Mouse (Mus musculus) forebrain, embryonic 13.5 days (tissue): ENCODE data around the gene Psmd8. TPM values are rescaled to one million over a fixed set of nuclear protein-coding genes. Genes with fewer than 3 reads are reported as not detected.
"Not testable (repeated sequence)": the region's sequence is repeated elsewhere in the genome, so short reads cannot be mapped to it uniquely, and the experiment has no call there.

Source experiments
- ATAC-seq: fragments of 200-750 bp; cut with Nextera tagmentation; 2 replicates; pipeline ENCODE4 v1.8.0; 2017
- H3K27ac ChIP-seq: fragments of 300-500 bp; sonication (generic); 2 replicates; pipeline ENCODE4 v1.5.1; 2015; ENCODE audit warnings: inconsistent platforms, mild to moderate bottlenecking, moderate library complexity
- H3K27me3 ChIP-seq: fragments of 300-500 bp; sonication (generic); 2 replicates; pipeline ENCODE4 v1.6.1; 2015; ENCODE audit warnings: mild to moderate bottlenecking, inconsistent platforms
- H3K36me3 ChIP-seq: fragments of 300-500 bp; sonication (generic); 2 replicates; pipeline ENCODE4 v1.6.1; 2015; ENCODE audit warnings: mild to moderate bottlenecking, inconsistent platforms; ENCODE audit not compliant: poor library complexity, severe bottlenecking
- H3K4me1 ChIP-seq: fragments of 300-500 bp; sonication (generic); 2 replicates; pipeline ENCODE4 v1.6.1; 2015; ENCODE audit warnings: inconsistent platforms
- H3K4me2 ChIP-seq: fragments of 300-500 bp; sonication (generic); 2 replicates; pipeline ENCODE4 v1.6.1; 2015; ENCODE audit warnings: inconsistent platforms, mild to moderate bottlenecking, moderate library complexity
- H3K4me3 ChIP-seq: fragments of 300-500 bp; sonication (generic); 2 replicates; pipeline ENCODE4 v1.5.1; 2015; ENCODE audit warnings: mild to moderate bottlenecking, inconsistent platforms
- H3K9ac ChIP-seq: fragments of 300-500 bp; sonication (generic); 2 replicates; pipeline ENCODE4 v1.6.1; 2015; ENCODE audit warnings: mild to moderate bottlenecking, inconsistent platforms
- H3K9me3 ChIP-seq: fragments of 300-500 bp; sonication (generic); replicated peaks from 2 replicates; pipeline ENCODE4 v1.6.1; 2016; ENCODE audit warnings: inconsistent platforms
- WGBS: fragments of 180-500 bp; shearing (Covaris S2); methylation state at CpG from one replicate; pipeline ENCODE4 v1.1.7; 2015; 5-methylcytosine and 5-hydroxymethylcytosine counted together
- polyA plus RNA-seq: library from polyadenylated mRNA; unstranded; fragments of >200 nt; fragmentation: Nextera tagmentation; extraction: Ambion mirVana; gene quantifications from 2 replicates; pipeline ENCODE4 v1.2.1, GENCODE M21; 2015

The Psmd8 gene
- polyA plus RNA-seq, 1 experiment from 2014 or later: 296 TPM

DNA sequence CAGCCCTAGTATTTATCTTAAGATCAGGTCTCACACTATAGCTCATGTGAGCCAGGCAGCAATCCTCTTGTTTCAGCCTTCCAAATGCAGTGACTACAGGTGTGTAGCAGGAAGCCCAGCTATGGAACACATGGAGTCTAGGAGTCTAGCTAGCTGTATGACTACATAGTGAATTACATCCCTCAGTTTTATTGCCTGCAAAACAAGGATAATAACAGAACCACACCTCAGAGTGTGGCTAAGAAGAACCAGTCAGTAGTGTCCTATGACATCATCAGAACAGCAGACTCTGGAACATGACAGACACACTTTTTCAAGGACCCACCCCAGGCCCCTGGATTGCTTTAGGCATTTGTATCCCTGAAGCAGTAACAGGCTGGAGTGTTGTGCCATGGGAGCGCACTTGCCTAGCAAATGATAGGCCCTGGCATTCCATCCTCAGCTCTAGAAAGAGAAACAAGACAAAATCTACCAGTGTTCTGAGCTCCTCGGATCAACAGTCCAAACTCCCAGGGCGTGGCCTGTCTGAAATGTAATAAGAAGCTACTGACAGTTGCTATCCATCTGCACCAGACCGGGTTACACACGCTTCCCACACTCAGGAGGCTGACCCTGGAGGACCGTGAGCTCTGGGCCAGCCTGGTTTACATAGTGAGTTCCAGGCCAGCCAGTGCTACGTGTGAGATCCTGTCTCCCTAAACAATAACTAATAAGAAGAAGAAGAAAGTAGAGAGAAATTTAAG, 33.7 kb downstream of the Psmd8 start:
- no peak overlapping the region for H3K4me2 ChIP-seq
- no peak overlapping the region for H3K9ac ChIP-seq
- H3K27me3 ChIP-seq: no peaks in the 10 kb centered on the region
- ATAC-seq: no peak
- H3K4me1 ChIP-seq: no peaks in the 10 kb centered on the region
- WGBS: 87% methylated on average over 7 of the region's 7 CpGs
- H3K4me3 ChIP-seq: no peak overlapping the region
- no peaks in the 10 kb centered on the region for H3K9me3 ChIP-seq
- H3K27ac ChIP-seq: no peak overlapping the region
- H3K36me3 ChIP-seq: no peaks in the 10 kb centered on the region

DNA sequence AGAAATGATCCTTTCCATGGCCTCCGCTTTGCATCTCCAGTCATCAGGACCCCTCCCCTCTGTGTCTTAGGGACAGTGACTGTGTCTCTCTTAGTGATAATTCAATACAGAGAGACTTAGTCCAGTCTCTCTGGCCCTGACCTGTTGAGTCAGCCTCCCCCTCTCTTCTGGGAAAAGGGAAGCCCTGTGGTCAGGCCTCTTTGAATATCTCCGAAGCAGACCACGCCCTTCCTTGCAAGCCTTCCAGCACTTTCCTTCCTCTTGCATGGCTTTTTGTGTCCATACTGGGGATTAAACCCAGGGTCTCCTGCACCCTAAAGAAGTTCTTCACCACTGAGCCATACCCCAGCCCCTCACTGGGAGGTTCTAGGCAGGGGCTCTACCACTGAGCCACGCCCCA, 36.5 kb downstream of the Psmd8 start:
- Histone ChIP-seq H3K27me3 (no peaks in the 10 kb centered on the region), H3K4me1 (no peaks in the 10 kb centered on the region), H3K36me3 (no peaks in the 10 kb centered on the region), H3K4me2 (no peak overlapping the region), H3K9ac (no peak overlapping the region), H3K4me3 (no peak overlapping the region), H3K9me3 (no peaks in the 10 kb centered on the region), H3K27ac (no peak overlapping the region)
- WGBS: 97% methylated on average over 4 of the region's 4 CpGs
- ATAC-seq: no peak

DNA sequence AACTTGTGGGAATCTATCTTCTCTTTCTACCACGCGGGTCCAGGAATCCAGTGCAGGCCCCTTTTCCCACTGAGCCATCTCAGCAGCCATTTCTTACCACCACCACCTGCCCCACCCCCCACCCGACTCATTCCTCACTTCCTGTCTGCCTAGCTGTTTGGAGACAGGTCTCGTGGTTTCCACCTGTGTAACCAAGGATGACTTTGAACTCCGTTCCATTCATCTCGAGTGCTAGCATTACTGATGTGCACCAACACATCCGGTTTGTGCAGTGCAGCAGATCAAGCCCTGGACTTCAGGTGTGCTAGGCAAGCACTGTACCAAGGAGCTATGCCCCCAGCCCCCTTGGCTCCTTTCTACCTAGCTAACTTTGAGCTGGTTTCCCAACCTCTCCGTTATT, 39.1 kb downstream of the Psmd8 start:
- H3K9ac ChIP-seq: no peak overlapping the region
- H3K36me3 ChIP-seq: no peaks in the 10 kb centered on the region
- ATAC-seq: no peak
- H3K4me2 ChIP-seq: no peak overlapping the region
- H3K27me3 ChIP-seq: peaks cover 5% of the 10 kb centered on the region; the same call in 1 of the 2 replicates
- H3K9me3 ChIP-seq: no peaks in the 10 kb centered on the region
- 88% methylated on average over 8 of the region's 8 CpGs for WGBS
- H3K27ac ChIP-seq: no peak overlapping the region
- no peak overlapping the region for H3K4me3 ChIP-seq
- no peaks in the 10 kb centered on the region for H3K4me1 ChIP-seq

DNA sequence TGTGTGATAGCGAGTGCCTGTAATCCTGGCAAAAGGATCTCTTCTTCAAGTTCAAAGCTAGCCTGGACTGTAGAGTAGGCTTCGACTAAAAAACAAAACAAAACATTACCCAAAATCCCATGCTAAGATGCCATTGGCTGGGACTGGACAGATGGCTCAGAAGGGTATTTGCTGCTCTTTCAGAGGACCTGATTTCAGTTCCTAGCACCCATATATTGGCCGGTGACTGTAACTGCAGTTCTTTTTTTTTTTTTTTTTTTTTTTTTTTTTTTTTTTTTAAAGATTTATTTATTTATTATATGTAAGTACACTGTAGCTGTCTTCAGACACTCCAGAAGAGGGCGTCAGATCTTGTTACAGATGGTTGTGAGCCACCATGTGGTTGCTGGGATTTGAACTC, 41.3 kb downstream of the Psmd8 start:
- H3K27ac ChIP-seq, H3K4me1 ChIP-seq, H3K4me3 ChIP-seq, H3K9ac ChIP-seq, H3K4me2 ChIP-seq, H3K9me3 ChIP-seq, ATAC-seq, H3K36me3 ChIP-seq: not testable (repeated sequence)
- 89% methylated on average over 3 of the region's 4 CpGs for WGBS
- H3K27me3 ChIP-seq: peaks cover 20% of the 10 kb centered on the region

DNA sequence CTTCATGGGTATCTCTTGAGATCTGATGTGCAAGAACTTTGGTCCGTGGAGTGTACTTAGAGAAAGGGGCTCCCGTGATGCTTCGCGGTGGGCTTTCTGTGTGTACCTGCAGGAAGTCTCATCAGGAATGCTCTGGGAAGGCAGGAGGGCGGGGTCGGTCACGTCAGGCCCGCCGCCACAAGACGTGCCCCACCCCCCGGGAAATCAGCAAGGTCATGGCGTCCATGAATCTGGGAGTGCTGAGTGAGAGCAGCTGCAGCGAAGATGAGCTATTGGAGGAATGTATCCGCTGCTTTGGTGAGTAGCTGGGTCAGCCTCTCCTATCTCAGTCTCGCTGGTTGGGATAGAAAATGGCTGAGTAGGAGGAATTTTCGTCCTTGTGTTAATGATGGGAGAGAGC, 43.1 kb downstream of the Psmd8 start:
- ATAC-seq: no peak
- Histone ChIP-seq H3K27ac (no peak overlapping the region), H3K4me1 (peaks cover 6% of the 10 kb centered on the region; the same call in 1 of the 2 replicates), H3K9me3 (no peaks in the 10 kb centered on the region), H3K4me2 (no peak overlapping the region), H3K4me3 (no peak overlapping the region), H3K27me3 (peaks cover 23% of the 10 kb centered on the region), H3K9ac (no peak overlapping the region), H3K36me3 (no peaks in the 10 kb centered on the region)
- WGBS: 46% methylated on average over 16 of the region's 16 CpGs

DNA sequence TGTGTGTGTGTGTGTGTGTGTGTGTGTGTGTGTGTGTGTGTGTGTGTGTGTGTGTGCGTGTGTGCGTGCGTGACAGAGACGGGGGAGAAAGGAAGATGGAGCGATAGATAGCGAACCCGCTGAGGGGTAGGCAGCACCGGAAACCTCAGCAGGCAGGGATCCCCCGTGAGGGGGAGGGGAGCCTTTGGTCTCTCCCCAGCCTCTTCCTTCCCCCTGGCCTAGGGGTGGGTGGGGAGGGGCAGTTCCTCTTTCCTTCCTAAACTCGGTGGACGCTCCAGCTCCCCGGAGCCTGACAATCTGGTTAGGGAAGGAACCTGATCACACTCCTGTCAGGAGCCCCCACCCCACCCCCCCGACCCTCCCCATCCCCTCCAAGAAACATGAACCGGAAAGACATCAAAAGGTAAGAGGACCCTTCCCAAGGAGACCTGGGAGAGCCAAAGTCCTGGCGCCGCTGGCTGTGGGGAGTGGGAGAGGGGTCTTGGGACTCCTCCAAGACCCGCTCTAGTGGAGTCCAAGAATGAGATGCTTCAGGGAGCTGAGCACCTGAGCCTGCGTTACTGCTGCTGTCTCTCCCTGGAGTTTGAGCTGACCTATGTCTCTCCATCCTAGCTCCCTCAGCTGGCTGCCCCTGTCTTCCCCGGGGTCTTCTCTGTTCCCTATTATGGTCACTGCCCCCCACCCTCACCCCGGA, 45.7 kb downstream of the Psmd8 start, which contains the start of gene Rasgrp4:
TSS of gene Rasgrp4 (plus strand) at position 159 of the 694 bp plus-strand sequence.
- Histone ChIP-seq H3K9me3 (no peaks in the 10 kb centered on the region), H3K36me3 (no peaks in the 10 kb centered on the region), H3K4me2 (peak within 1 kb of the TSS; percentile 53), H3K4me1 (peaks cover 6% of the 10 kb centered on the region; the same call in 1 of the 2 replicates), H3K27ac (no peak within 1 kb of the TSS), H3K27me3 (peaks cover 23% of the 10 kb centered on the region), H3K4me3 (peak within 1 kb of the TSS; percentile 26), H3K9ac (peak within 1 kb of the TSS; percentile 34; the same call in 1 of the 2 replicates)
- 4% methylated on average over 9 of the region's 20 CpGs for WGBS
- no peak for ATAC-seq

DNA sequence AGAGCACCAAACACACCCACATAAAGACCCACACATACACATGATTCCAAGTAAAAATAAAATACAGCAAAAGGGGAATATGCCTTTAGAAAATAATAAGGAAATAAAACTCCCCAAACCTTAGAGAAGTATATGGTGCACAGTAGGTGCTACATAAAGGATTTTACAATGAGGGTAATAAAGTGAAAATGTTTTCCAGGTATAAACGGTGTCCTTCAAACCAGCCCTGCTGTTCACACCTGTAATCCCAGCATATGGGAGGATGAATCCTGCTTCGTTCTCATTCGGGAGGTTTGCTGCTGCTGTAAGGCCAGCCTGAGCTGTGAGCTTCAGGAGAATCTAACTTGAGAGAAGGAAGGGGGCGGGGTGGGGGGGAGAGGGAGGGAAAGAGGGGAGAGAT, 46.3 kb downstream of the Psmd8 start:
- Histone ChIP-seq H3K27me3 (peaks cover 23% of the 10 kb centered on the region), H3K9me3 (no peaks in the 10 kb centered on the region), H3K9ac (no peak overlapping the region), H3K4me1 (peaks cover 6% of the 10 kb centered on the region; the same call in 1 of the 2 replicates), H3K4me2 (peak overlapping the region; percentile 53), H3K4me3 (peak overlapping the region; percentile 26), H3K36me3 (no peaks in the 10 kb centered on the region), H3K27ac (no peak overlapping the region)
- 3% methylated on average over 4 of the region's 4 CpGs for WGBS
- no peak for ATAC-seq

DNA sequence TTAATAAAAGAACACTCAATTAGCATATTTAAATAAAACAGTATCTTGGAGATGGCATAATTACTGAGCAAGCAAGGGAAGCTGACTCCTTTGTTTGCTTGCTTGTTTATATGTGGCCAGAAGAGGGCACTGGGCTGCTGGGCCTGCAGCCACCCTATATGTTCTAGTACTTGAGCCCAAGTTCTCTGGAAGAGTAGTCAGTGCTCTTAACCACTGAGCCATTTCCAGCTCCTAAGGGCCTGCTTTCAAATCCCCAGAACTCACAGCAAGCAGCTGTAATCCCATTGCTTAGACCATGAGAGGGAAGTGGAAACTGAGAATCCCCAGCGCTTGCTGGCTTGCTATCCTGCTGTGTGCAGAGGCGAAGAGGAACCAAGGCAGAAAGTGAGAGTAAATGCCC, 51.8 kb downstream of the Psmd8 start:
- Histone ChIP-seq H3K9ac (no peak overlapping the region), H3K4me2 (no peak overlapping the region), H3K9me3 (no peaks in the 10 kb centered on the region), H3K27me3 (peaks cover 8% of the 10 kb centered on the region; the same call in 1 of the 2 replicates), H3K4me1 (peaks cover 11% of the 10 kb centered on the region), H3K27ac (no peak overlapping the region), H3K36me3 (no peaks in the 10 kb centered on the region), H3K4me3 (no peak overlapping the region)
- WGBS: 29% methylated on average over 2 of the region's 2 CpGs
- no peak for ATAC-seq

DNA sequence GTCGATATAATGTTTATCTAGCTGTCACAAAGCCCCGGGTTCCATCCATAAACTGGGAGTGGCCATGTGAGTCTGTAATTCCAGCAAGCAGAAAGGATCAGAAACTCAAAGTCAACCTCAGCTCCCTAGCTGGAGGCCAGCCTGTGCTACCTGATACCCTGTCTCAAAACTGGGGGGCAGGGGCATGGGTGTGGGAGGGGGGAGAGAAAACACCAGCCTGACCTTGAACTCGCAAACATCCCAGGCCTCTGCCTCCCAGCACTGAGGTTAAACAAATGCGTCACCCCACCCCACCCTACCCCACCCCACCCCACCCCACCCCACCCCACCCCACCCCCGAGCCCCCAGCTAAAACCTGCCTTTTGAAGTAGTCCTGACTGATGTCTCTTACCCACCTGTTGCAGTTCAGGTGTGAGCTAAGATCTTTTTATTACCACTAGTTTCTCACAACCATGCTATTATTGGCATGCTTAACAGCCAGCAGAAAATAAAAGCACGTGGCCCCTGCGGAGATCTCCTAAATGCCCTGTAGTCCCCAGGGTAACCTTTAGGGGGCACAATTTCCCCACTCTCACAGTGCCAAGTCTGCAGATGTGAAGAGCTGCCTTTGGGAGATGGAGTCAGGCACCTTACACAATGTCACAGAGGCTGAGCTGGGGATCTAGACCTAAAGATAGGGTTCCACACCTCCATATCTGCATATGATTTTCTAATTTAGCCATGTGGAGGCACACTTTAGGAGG, 54.2 kb downstream of the Psmd8 start:
- H3K4me3 ChIP-seq: no peak overlapping the region
- H3K36me3 ChIP-seq: no peaks in the 10 kb centered on the region
- 41% methylated on average over 7 of the region's 7 CpGs for WGBS
- no peak overlapping the region for H3K9ac ChIP-seq
- peaks cover 11% of the 10 kb centered on the region for H3K4me1 ChIP-seq
- peaks cover 5% of the 10 kb centered on the region; the same call in 1 of the 2 replicates for H3K27me3 ChIP-seq
- no peak for ATAC-seq
- H3K27ac ChIP-seq: no peak overlapping the region
- no peaks in the 10 kb centered on the region for H3K9me3 ChIP-seq
- H3K4me2 ChIP-seq: no peak overlapping the region

DNA sequence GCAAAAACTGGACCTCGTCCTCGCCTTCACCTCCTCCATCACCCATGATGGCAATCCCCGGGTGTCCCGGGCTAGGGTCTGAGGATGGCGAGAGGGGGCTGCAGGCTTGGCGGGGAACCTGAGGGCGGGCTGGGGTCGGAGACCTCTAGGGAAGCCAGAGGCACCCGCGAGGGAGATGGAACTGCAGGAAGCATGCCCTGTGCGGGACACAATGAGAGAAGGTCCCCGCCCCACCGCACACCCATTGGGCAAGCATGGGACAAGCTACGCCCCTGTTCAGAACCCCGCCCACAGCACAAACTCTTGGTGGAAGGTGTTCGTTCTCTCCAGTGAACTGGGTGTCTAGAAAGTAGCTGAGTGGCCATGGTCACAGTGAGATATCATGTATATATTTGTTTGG, 55.5 kb downstream of the Psmd8 start, which contains the start of gene Ryr1:
TSS of gene Ryr1 (minus strand) at position 210 of the 400 bp plus-strand sequence.
- Histone ChIP-seq H3K9ac (peak within 1 kb of the TSS; percentile 54), H3K36me3 (no peaks in the 10 kb centered on the region), H3K27ac (no peak within 1 kb of the TSS), H3K4me3 (peak within 1 kb of the TSS; percentile 40), H3K27me3 (peaks cover 5% of the 10 kb centered on the region; the same call in 1 of the 2 replicates), H3K9me3 (no peaks in the 10 kb centered on the region), H3K4me1 (peaks cover 11% of the 10 kb centered on the region), H3K4me2 (peak within 1 kb of the TSS; percentile 72)
- WGBS: under 1% methylated on average over 16 of the region's 16 CpGs
- peak; percentile 78 for ATAC-seq
